In the genomic region with DNA sequence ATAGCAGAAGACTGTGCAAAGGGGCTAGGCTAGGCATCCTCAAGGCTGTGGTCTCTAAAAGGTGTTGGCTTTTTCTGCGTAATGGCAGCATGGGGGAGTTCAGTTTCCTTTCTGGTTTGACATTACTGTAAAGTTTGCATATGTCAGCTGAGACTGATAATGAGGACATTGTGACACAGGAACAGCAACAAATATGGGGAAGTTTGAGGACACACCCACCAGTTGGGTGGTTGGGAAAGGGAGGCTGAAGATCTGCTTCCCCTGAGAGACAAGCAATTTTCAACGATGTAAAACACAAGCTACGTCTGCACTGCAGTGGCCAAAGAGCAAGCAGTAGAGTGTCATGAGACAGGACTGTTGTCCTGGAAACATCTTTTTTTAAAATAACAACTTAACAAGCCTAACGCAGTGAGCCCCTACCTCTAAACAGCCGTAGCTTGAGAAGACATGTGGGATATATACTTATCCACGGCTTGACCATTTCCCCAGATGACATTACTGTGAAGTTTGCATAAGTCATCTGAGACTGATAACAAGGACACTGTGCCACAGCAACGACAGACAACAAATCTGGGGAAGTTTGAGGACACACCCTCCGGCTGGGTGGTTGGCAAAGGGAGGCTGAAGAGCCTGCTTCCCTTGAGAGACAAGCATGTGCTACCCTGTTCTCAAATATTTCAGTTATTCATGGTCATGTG, we compare ENCODE assay signal across 21 mouse cellular contexts.
DNase-seq lines count a peak whose midpoint lies in the region; ATAC-seq and TF ChIP-seq lines count a peak whose summit lies in the region.
"Had no signal": no experiment of that assay in that cellular context is flagged by ENCODE, and none has a peak within 500 bp of the region (broad histone marks: within the 10 kb centered on the region; RNA-seq: fewer than 3 reads in every experiment).

No protein-coding gene starts in this region.

- no peaks in the 10 kb centered on the region for H3K9me3 ChIP-seq in lung, postnatal 0 days (ENCODE audit: low read length)
- H3K9me3 ChIP-seq: embryonic facial prominence, embryonic 12.5 days; forebrain, embryonic 10.5 days; heart, embryonic 13.5 days; hindbrain, embryonic 13.5 days; limb, embryonic 12.5 days; megakaryocyte, embryonic 14.5 days had no signal

- H3K4me1 ChIP-seq in lung, postnatal 0 days (ENCODE audit: insufficient read depth, low read depth, low read length), result no peaks in the 10 kb centered on the region
- H3K4me1 ChIP-seq in lung, adult 2 months (ENCODE audit: control insufficient read depth, insufficient read depth, low read length), result no peaks in the 10 kb centered on the region; the same call in none of the 2 replicates
- H3K4me1 ChIP-seq: limb, embryonic 12.5 days had no signal

- peak; percentile 8 for DNase-seq in gastrocnemius, postnatal 25 days
- no peak for DNase-seq in gastrocnemius, adult 18-20 months (ENCODE audit: low spot score)
- peak; percentile 45 for DNase-seq in lung, postnatal 0 days (ENCODE audit: low spot score)
- no peak for DNase-seq in lung, adult 2 months
- no peak for DNase-seq in left cerebral cortex, adult 8-10 months (ENCODE audit: low spot score in 2 of 2)
- no peak for DNase-seq in kidney, adult 8-10 months
- DNase-seq: adrenal gland, adult 2 months; cerebellum, postnatal 14 days; kidney, adult 18-20 months; kidney, postnatal 4 days; right cerebral cortex, postnatal 25 days; thymus, postnatal 36 days had no signal

- no peak for TF ChIP-seq POLR2A in lung, adult 2 months (IDR thresholded peaks at IDR 0.05; ENCODE audit: borderline replicate concordance, extremely low read depth, low read depth, low read length)

- H3K4me3 ChIP-seq in lung, postnatal 0 days (ENCODE audit: low read depth, low read length), result no peak overlapping the region
- H3K4me3 ChIP-seq in lung, adult 2 months (replicated peaks; ENCODE audit: extremely low read depth, low read depth, low read length), result no peak overlapping the region
- H3K4me3 ChIP-seq: embryonic facial prominence, embryonic 12.5 days; forebrain, embryonic 10.5 days; heart, embryonic 13.5 days; hindbrain, embryonic 13.5 days; limb, embryonic 12.5 days; megakaryocyte, embryonic 14.5 days; myocyte had no signal

- 69% methylated on average over 8 of the region's 8 CpGs for WGBS in lung, postnatal 0 days
- 53% methylated on average over 8 of the region's 8 CpGs for WGBS in lung, adult 2 months

- no peak overlapping the region for H3K4me2 ChIP-seq in lung, postnatal 0 days (replicated peaks; ENCODE audit: low read depth, low read length)
- H3K4me2 ChIP-seq: embryonic facial prominence, embryonic 12.5 days; heart, embryonic 13.5 days; hindbrain, embryonic 13.5 days; limb, embryonic 12.5 days had no signal

- no peaks in the 10 kb centered on the region for H3K36me3 ChIP-seq in lung, postnatal 0 days (ENCODE audit: insufficient read depth, low read length)
- H3K36me3 ChIP-seq: embryonic facial prominence, embryonic 12.5 days; forebrain, embryonic 10.5 days; heart, embryonic 13.5 days; hindbrain, embryonic 13.5 days; limb, embryonic 12.5 days had no signal

- no peak for TF ChIP-seq CTCF in lung, postnatal 0 days (IDR thresholded peaks at IDR 0.05)
- no peak for TF ChIP-seq CTCF in lung, adult 2 months (IDR thresholded peaks at IDR 0.05; ENCODE audit: insufficient read depth, low read length)

- H3K27me3 ChIP-seq in lung, postnatal 0 days (replicated peaks; ENCODE audit: insufficient read depth, low read length), result no peaks in the 10 kb centered on the region
- H3K27me3 ChIP-seq: embryonic facial prominence, embryonic 12.5 days; heart, embryonic 13.5 days; hindbrain, embryonic 13.5 days; limb, embryonic 12.5 days had no signal

- peak; percentile 50 for ATAC-seq in lung, postnatal 0 days
- ATAC-seq in hematopoietic stem cell, adult 5-6 weeks (replicated peaks in 1 of 2; ENCODE audit: insufficient read depth in 1 of 2, low FRiP score in 2 of 2, low TSS enrichment in 1 of 2, low read depth in 1 of 2, poor library complexity in 2 of 2, severe bottlenecking in 2 of 2), result peak; percentile 77 to 90; a peak in 3 of 4 replicates
- ATAC-seq in monocyte, adult 5-6 weeks (replicated peaks; ENCODE audit: insufficient number of reproducible peaks, low FRiP score, low TSS enrichment, poor library complexity, severe bottlenecking), result peak; percentile 90

- no peak overlapping the region for H3K27ac ChIP-seq in lung, postnatal 0 days (ENCODE audit: low read length)
- H3K27ac ChIP-seq: embryonic facial prominence, embryonic 12.5 days; forebrain, embryonic 10.5 days; heart, embryonic 13.5 days; hindbrain, embryonic 13.5 days; limb, embryonic 12.5 days had no signal

- TF ChIP-seq EP300 in lung, postnatal 0 days (IDR thresholded peaks at IDR 0.05), result 0 out of 2 replicates have a peak, but pooled peaks have one; percentile 6

- no peak overlapping the region for H3K9ac ChIP-seq in lung, postnatal 0 days (replicated peaks; ENCODE audit: low read depth)
- H3K9ac ChIP-seq: embryonic facial prominence, embryonic 12.5 days; heart, embryonic 13.5 days; hindbrain, embryonic 13.5 days; limb, embryonic 12.5 days had no signal

Comparison
In these comparisons a context has a peak if more than half of its experiments do, and no peak if none do; other contexts are left out.
1. DNase-seq: peak in gastrocnemius, postnatal 25 days (single experiment) and lung, postnatal 0 days (single experiment); none in gastrocnemius, adult 18-20 months (single experiment), lung, adult 2 months (single experiment), left cerebral cortex, adult 8-10 months (0 of 2) and kidney, adult 8-10 months (0 of 2).
2. Peak in every context shown above with its lines, with median percentiles within 50 percentile points of each other: ATAC-seq.